Mouse (Mus musculus): ENCODE data around the gene Ppargc1a. TPM values are rescaled to one million over a fixed set of nuclear protein-coding genes. Genes with fewer than 3 reads are reported as not detected.

Gene Ppargc1a
- total RNA-seq (2021), result 10 to 100 TPM; 15.4 to 22.0 TPM
- long read RNA-seq, experiment 1, full-length matches to known transcripts, result 9 of 15 reads
- long read RNA-seq, experiment 1, partial matches to known transcripts, result 2 of 15 reads
- long read RNA-seq, experiment 1, other reads (novel, unspliced or antisense), result 4 of 15 reads
- long read RNA-seq, experiment 2, full-length matches to known transcripts, result 9 of 10 reads
- long read RNA-seq, experiment 2, partial matches to known transcripts, result 0 of 10 reads
- long read RNA-seq, experiment 2, other reads (novel, unspliced or antisense), result 1 of 10 reads

GRCm38 (mm10) chr5:51567659-51568058, at the start of gene Ppargc1a:
Gene Ppargc1a (minus strand): TSS chr5:51567726.
- no peak for DNase-seq (ENCODE audit: low spot score in 2 of 2)

- DNase-seq (ENCODE audit: low spot score in 2 of 2), result no peak
Measured at GRCm38 (mm10) chr5:51616877-51617276, 49.4 kb upstream of the Ppargc1a start.

GRCm38 (mm10) chr5:51612049-51612448, 44.5 kb upstream of the Ppargc1a start:
- no peak for DNase-seq (ENCODE audit: low spot score in 2 of 2)

GRCm38 (mm10) chr5:51607686-51608480, 40.4 kb upstream of the Ppargc1a start:
- peak in 1 of 2 experiments; percentile 16 for DNase-seq (ENCODE audit: low spot score in 2 of 2)

GRCm38 (mm10) chr5:51599549-51599948, 32.0 kb upstream of the Ppargc1a start:
- no peak for DNase-seq (ENCODE audit: low spot score in 2 of 2)

GRCm38 (mm10) chr5:51595644-51596043, 28.1 kb upstream of the Ppargc1a start:
- peak; percentile 20 to 48 for DNase-seq (ENCODE audit: low spot score in 2 of 2)

GRCm38 (mm10) chr5:51592206-51592605, 24.7 kb upstream of the Ppargc1a start:
- DNase-seq (ENCODE audit: low spot score in 2 of 2), result no peak

GRCm38 (mm10) chr5:51591537-51592154, 24.1 kb upstream of the Ppargc1a start:
- DNase-seq (ENCODE audit: low spot score in 2 of 2), result peak in 1 of 2 experiments; percentile 24

- DNase-seq (ENCODE audit: low spot score in 2 of 2), result no peak
Measured at GRCm38 (mm10) chr5:51586187-51586586, 18.7 kb upstream of the Ppargc1a start.

GRCm38 (mm10) chr5:51584987-51585386, 17.5 kb upstream of the Ppargc1a start:
- DNase-seq (ENCODE audit: low spot score in 2 of 2), result no peak

GRCm38 (mm10) chr5:51584186-51584585, 16.7 kb upstream of the Ppargc1a start:
- no peak for DNase-seq (ENCODE audit: low spot score in 2 of 2)

- DNase-seq (ENCODE audit: low spot score in 2 of 2), result no peak
Measured at GRCm38 (mm10) chr5:51583632-51584031, 16.1 kb upstream of the Ppargc1a start.

- no peak for DNase-seq (ENCODE audit: low spot score in 2 of 2)
Measured at GRCm38 (mm10) chr5:51583030-51583429, 15.5 kb upstream of the Ppargc1a start.

- no peak for DNase-seq (ENCODE audit: low spot score in 2 of 2)
Measured at GRCm38 (mm10) chr5:51582618-51583017, 15.1 kb upstream of the Ppargc1a start.

- no peak for DNase-seq (ENCODE audit: low spot score in 2 of 2)
Measured at GRCm38 (mm10) chr5:51577594-51577993, 10.1 kb upstream of the Ppargc1a start.

- no peak for DNase-seq (ENCODE audit: low spot score in 2 of 2)
Measured at GRCm38 (mm10) chr5:51573770-51574169, 6.2 kb upstream of the Ppargc1a start.

GRCm38 (mm10) chr5:51568198-51568690, 718 bp upstream of the Ppargc1a start:
- no peak for DNase-seq (ENCODE audit: low spot score in 2 of 2)

GRCm38 (mm10) chr5:51565672-51566071, 1.9 kb downstream of the Ppargc1a start:
- no peak for DNase-seq (ENCODE audit: low spot score in 2 of 2)

GRCm38 (mm10) chr5:51565038-51565437, 2.5 kb downstream of the Ppargc1a start:
- DNase-seq (ENCODE audit: low spot score in 2 of 2), result no peak

GRCm38 (mm10) chr5:51563574-51563973, 4.0 kb downstream of the Ppargc1a start:
- no peak for DNase-seq (ENCODE audit: low spot score in 2 of 2)

- no peak for DNase-seq (ENCODE audit: low spot score in 2 of 2)
Measured at GRCm38 (mm10) chr5:51557607-51558278, 9.8 kb downstream of the Ppargc1a start.
